Mouse (Mus musculus): ENCODE measurements around the gene Mllt3.

- TF ChIP-seq POLR2AphosphoS2 (IDR thresholded peaks at IDR 0.05; ENCODE audit: insufficient read length, low read depth) (no peak), USF1 (IDR thresholded peaks at IDR 0.05; ENCODE audit: low read depth) (no peak), MAX (IDR thresholded peaks at IDR 0.05; ENCODE audit: low read depth) (no peak), POLR2A (IDR thresholded peaks at IDR 0.05; ENCODE audit: insufficient read length, low read depth) (no peak), CEBPB (IDR thresholded peaks at IDR 0.05; ENCODE audit: insufficient read depth, poor library complexity, severe bottlenecking) (no peak), MYOG (IDR thresholded peaks at IDR 0.05; ENCODE audit: control insufficient read depth in 1 of 3, insufficient read depth in 1 of 3, insufficient read length in 2 of 3, low read depth in 2 of 3) (no peak)
These were observed 294.1 kb downstream of the Mllt3 start for GRCm38 (mm10) chr4:87739104-87739503.
